Mouse (Mus musculus) kidney, embryonic 14.5 days (tissue): ENCODE measurements around the gene Klk14. TPM values are rescaled to one million over a fixed set of nuclear protein-coding genes. Genes with fewer than 3 reads are reported as not detected.

Experiments
- ATAC-seq: fragments of 200-750 bp; cut with Nextera tagmentation; 2 replicates; pipeline ENCODE4 v1.8.0; 2017; ENCODE audit warnings: moderate number of reproducible peaks, mild to moderate bottlenecking, moderate TSS enrichment, moderate library complexity; ENCODE audit not compliant: low FRiP score, low TSS enrichment
- H3K27ac ChIP-seq: fragments of 300-500 bp; sonication (generic); 2 replicates; pipeline ENCODE4 v1.5.1; 2014; ENCODE audit warnings: low read depth, mild to moderate bottlenecking, low read length, moderate library complexity, mixed read lengths
- H3K27me3 ChIP-seq: fragments of 300-500 bp; sonication (generic); 2 replicates; pipeline ENCODE4 v1.6.1; 2014; ENCODE audit warnings: mild to moderate bottlenecking, low read length; ENCODE audit not compliant: control insufficient read depth, insufficient read depth
- H3K36me3 ChIP-seq: fragments of 300-500 bp; sonication (generic); 2 replicates; pipeline ENCODE4 v1.6.1; 2014; ENCODE audit warnings: low read length, mixed read lengths; ENCODE audit not compliant: control insufficient read depth, insufficient read depth
- H3K4me1 ChIP-seq: fragments of 300-500 bp; sonication (generic); 2 replicates; pipeline ENCODE4 v1.6.1; 2014; ENCODE audit warnings: low read length, mixed read lengths; ENCODE audit not compliant: control insufficient read depth, insufficient read depth
- H3K4me2 ChIP-seq: fragments of 300-500 bp; sonication (generic); replicated peaks from 2 replicates; pipeline ENCODE4 v1.6.1; 2014; ENCODE audit warnings: low read depth, mild to moderate bottlenecking, low read length
- H3K4me3 ChIP-seq: fragments of 300-500 bp; sonication (generic); 2 replicates; pipeline ENCODE4 v1.5.1; 2014; ENCODE audit warnings: mild to moderate bottlenecking, low read length
- H3K9ac ChIP-seq: fragments of 300-500 bp; sonication (generic); 2 replicates; pipeline ENCODE4 v1.6.1; 2014; ENCODE audit warnings: low read depth, mild to moderate bottlenecking, low read length, moderate library complexity
- H3K9me3 ChIP-seq: fragments of 300-500 bp; sonication (generic); 2 replicates; pipeline ENCODE4 v1.6.1; 2016; ENCODE audit warnings: low read length; ENCODE audit not compliant: control insufficient read depth
- WGBS: fragments of 180-500 bp; shearing (Covaris S2); extraction: QIAGEN DNeasy Blood & Tissue Kit; methylation state at CpG from one replicate; pipeline ENCODE4 v1.1.7; 2014; 5-methylcytosine and 5-hydroxymethylcytosine counted together
- polyA plus RNA-seq: library from polyadenylated mRNA; unstranded; fragments of >200 nt; fragmentation: Nextera tagmentation; extraction: Ambion mirVana; gene quantifications from 2 replicates; pipeline ENCODE4 v1.2.1, GENCODE M21; 2014

Klk14 gene
- polyA plus RNA-seq, 1 experiment from 2014 or later, result not detected

DNA sequence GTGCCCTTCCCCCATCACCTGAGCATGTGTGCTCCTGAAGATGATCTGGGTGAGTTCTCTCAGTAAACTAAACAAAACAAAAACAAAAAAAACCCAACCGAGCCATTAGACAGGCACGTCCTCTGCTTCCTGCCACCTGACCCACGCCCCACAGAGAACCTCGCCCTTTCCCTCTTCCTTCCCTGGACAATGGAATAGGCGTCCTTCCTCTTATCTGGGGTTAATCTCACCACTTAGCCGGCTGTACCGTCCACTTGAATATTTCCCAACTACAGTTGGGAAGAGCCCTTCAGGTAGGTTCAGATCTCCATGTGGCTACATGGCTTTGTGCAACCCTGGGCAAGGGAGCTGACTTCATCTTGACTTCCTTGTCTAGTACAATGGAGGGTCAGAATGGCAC is 5.1 kb upstream of the Klk14 start:
- Histone ChIP-seq H3K4me2 (no peak overlapping the region), H3K9me3 (no peaks in the 10 kb centered on the region), H3K4me1 (no peaks in the 10 kb centered on the region), H3K9ac (no peak overlapping the region), H3K36me3 (no peaks in the 10 kb centered on the region), H3K27me3 (no peaks in the 10 kb centered on the region), H3K4me3 (no peak overlapping the region), H3K27ac (no peak overlapping the region)
- ATAC-seq, result no peak
- 58% methylated on average over 7 of the region's 7 CpGs for WGBS

DNA sequence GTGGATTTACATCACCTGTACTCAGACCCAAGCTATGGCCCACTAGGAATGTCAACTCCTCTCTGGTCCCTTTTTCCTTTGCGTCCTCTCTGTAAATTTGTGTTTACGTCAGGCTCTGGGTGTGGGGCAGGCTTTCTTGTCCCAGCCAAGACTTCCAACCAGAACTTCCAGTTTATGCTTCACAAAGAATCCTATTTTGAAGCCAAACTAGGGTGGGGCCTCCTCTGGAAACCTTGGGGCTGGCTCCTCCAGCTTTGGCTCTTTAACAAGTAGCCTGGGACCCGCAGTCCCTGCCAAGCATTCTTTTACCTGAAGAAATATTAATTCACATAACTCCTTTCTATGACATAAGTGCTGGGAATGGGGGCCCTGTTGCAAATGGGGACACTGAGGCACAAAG is 19.8 kb downstream of the Klk14 start:
- Histone ChIP-seq H3K9ac (no peak overlapping the region), H3K4me2 (no peak overlapping the region), H3K4me3 (no peak overlapping the region), H3K27me3 (no peaks in the 10 kb centered on the region), H3K9me3 (no peaks in the 10 kb centered on the region), H3K27ac (no peak overlapping the region), H3K36me3 (no peaks in the 10 kb centered on the region), H3K4me1 (peaks cover 11% of the 10 kb centered on the region)
- ATAC-seq, result no peak
- 87% methylated on average over 3 of the region's 3 CpGs for WGBS

GRCm38 (mm10) chr7:43712267-43712666 is 22.0 kb downstream of the Klk14 start, which contains the start of gene Klk13:
Gene Klk13 (plus strand): TSS chr7:43712567.
- no peaks in the 10 kb centered on the region for H3K9me3 ChIP-seq
- H3K4me3 ChIP-seq, result no peak within 1 kb of the TSS
- no peaks in the 10 kb centered on the region for H3K27me3 ChIP-seq
- no peaks in the 10 kb centered on the region for H3K36me3 ChIP-seq
- no peak within 1 kb of the TSS for H3K27ac ChIP-seq
- peak within 1 kb of the TSS; percentile 22 for H3K4me2 ChIP-seq
- peaks cover 11% of the 10 kb centered on the region for H3K4me1 ChIP-seq
- WGBS, result 51% methylated on average over 4 of the region's 4 CpGs
- no peak within 1 kb of the TSS for H3K9ac ChIP-seq
- no peak for ATAC-seq

DNA sequence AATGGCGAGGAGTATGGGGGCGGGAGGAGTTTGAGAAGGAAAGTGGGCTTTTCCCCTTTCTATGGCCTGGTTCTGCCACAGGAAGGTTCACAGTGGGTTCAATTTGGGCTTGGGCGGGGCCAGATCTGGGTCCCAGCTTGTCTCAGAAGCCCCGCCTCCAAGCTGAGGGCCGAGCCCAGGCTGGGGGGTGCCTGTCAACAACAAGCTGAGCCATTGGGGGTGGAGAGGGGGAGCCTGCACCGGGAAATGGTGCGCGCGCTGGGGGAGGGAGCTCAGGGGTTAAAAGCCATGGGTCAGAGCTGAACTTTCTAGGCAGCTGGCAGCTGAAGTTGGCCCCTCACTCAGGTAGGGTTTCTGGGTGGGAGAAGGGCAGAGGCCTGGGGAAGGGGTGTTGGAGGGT is 22.7 kb downstream of the Klk14 start:
- H3K4me2 ChIP-seq, result peak overlapping the region; percentile 22
- no peak overlapping the region for H3K9ac ChIP-seq
- no peak overlapping the region for H3K27ac ChIP-seq
- peaks cover 11% of the 10 kb centered on the region for H3K4me1 ChIP-seq
- H3K36me3 ChIP-seq, result no peaks in the 10 kb centered on the region
- WGBS, result 5% methylated on average over 9 of the region's 9 CpGs
- H3K4me3 ChIP-seq, result no peak overlapping the region
- no peaks in the 10 kb centered on the region for H3K9me3 ChIP-seq
- H3K27me3 ChIP-seq, result no peaks in the 10 kb centered on the region
- ATAC-seq, result peak; percentile 41; the same call in 1 of the 2 replicates

DNA sequence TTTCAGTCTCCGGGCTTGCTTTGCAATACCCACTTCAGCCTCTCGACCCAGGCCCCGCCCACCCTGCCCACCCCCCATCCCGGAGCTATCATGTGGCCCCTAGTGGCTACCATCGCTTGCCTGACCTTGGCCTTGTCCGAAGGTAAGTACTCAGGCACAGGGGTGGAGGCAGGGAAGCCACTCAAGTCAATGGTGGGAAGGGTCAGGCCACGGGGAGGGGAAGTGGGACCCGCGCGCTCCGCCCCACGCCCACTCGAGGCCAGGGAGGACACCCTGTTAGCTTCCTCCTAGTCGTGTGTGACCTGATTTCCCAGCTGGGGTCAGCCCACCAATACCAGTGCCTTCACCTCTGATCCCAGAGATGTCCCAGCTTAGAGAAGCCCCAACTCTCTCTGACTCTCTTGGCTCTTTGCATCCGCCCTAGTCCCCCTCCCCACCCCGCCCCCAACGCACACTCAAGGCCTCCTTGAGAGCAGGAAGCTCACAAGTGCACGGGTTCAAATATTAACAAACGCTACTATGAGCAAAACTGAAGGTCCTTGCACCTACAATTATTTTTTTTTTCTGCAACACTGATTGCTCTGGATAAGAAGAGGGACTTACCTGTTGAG is 23.6 kb downstream of the Klk14 start:
- ATAC-seq, result peak; percentile 29
- peaks cover 11% of the 10 kb centered on the region for H3K4me1 ChIP-seq
- H3K4me3 ChIP-seq, result no peak overlapping the region
- H3K27me3 ChIP-seq, result no peaks in the 10 kb centered on the region
- no peaks in the 10 kb centered on the region for H3K36me3 ChIP-seq
- no peak overlapping the region for H3K27ac ChIP-seq
- no peak overlapping the region for H3K9ac ChIP-seq
- no peaks in the 10 kb centered on the region for H3K9me3 ChIP-seq
- peak overlapping the region; percentile 22; the same call in 1 of the 2 replicates for H3K4me2 ChIP-seq
- 9% methylated on average over 19 of the region's 19 CpGs for WGBS

Other genes starting within 250 kb of the Klk14 start
- not detected in 2 replicates for gene Cldnd2, start 249.6 kb upstream of the Klk14 start, polyA plus RNA-seq
- gene Etfb, start 246.3 kb upstream of the Klk14 start, polyA plus RNA-seq, result 323 and 358 TPM in 2 replicates
- gene Gm45233, start 246.3 kb upstream of the Klk14 start, polyA plus RNA-seq, result 0.27 TPM in 1 of 2 replicates, not detected in the other
- 2.9 and 3.6 TPM in 2 replicates for gene Vsig10l, start 227.3 kb upstream of the Klk14 start, polyA plus RNA-seq
- gene Iglon5, start 200.3 kb upstream of the Klk14 start, polyA plus RNA-seq, result 0.72 and 0.84 TPM in 2 replicates
- not detected in 2 replicates for gene 4931406B18Rik, start 184.5 kb upstream of the Klk14 start, polyA plus RNA-seq
- gene Cd33, start 146.0 kb upstream of the Klk14 start, polyA plus RNA-seq, result 0.85 and 1.7 TPM in 2 replicates
- gene Zfp658, start 128.2 kb upstream of the Klk14 start, polyA plus RNA-seq, result 2.0 and 4.0 TPM in 2 replicates
- gene Zfp719, start 110.8 kb upstream of the Klk14 start, polyA plus RNA-seq, result 9.9 and 14.1 TPM in 2 replicates
- 0.19 and 0.23 TPM in 2 replicates for gene Zfp819, start 83.2 kb upstream of the Klk14 start, polyA plus RNA-seq
- gene Ceacam18, start 55.7 kb upstream of the Klk14 start, polyA plus RNA-seq, result not detected in 2 replicates
- 0.39 and 0.95 TPM in 2 replicates for gene Siglece, start 30.3 kb upstream of the Klk14 start, polyA plus RNA-seq
- 11.4 and 12.6 TPM in 2 replicates for gene Ctu1, start 18.4 kb upstream of the Klk14 start, polyA plus RNA-seq
- gene Klk13, start 22.1 kb downstream of the Klk14 start, polyA plus RNA-seq, result 0.19 and 0.31 TPM in 2 replicates
- gene Klk12, start 78.5 kb downstream of the Klk14 start, polyA plus RNA-seq, result not detected in 2 replicates
- 0.27 TPM in 1 of 2 replicates, not detected in the other for gene Klk11, start 84.2 kb downstream of the Klk14 start, polyA plus RNA-seq
- 0.41 and 1.3 TPM in 2 replicates for gene Klk10, start 90.6 kb downstream of the Klk14 start, polyA plus RNA-seq
- gene Klk9, start 101.5 kb downstream of the Klk14 start, polyA plus RNA-seq, result 0.26 TPM in 1 of 2 replicates, not detected in the other
- 38.2 and 43.5 TPM in 2 replicates for gene Klk8, start 107.2 kb downstream of the Klk14 start, polyA plus RNA-seq
- gene Klk7, start 120.9 kb downstream of the Klk14 start, polyA plus RNA-seq, result 0.13 TPM in 1 of 2 replicates, not detected in the other
- not detected in 2 replicates for gene Klk6, start 134.1 kb downstream of the Klk14 start, polyA plus RNA-seq
- gene Klk5, start 151.6 kb downstream of the Klk14 start, polyA plus RNA-seq, result not detected in 2 replicates
- gene Klk4, start 190.7 kb downstream of the Klk14 start, polyA plus RNA-seq, result 0.28 TPM in 1 of 2 replicates, not detected in the other
- not detected in 2 replicates for gene Klk15, start 243.3 kb downstream of the Klk14 start, polyA plus RNA-seq